Mouse (Mus musculus): ENCODE measurements around the gene Rpl41.

- no peak for TF ChIP-seq CTCF (IDR thresholded peaks at IDR 0.05; ENCODE audit: extremely low read depth, insufficient read length, insufficient replicate concordance, low read depth, low read length)
- no peak for TF ChIP-seq POLR2A (IDR thresholded peaks at IDR 0.05; ENCODE audit: low read depth, low read length)
Observed at GRCm38 (mm10) chr10:128505974-128506373, 43.1 kb downstream of the Rpl41 start.

All from small intestine, adult 2 months (tissue).